Mouse (Mus musculus) C2C12 (cell line): ENCODE data around the gene Dlg5.
A peak's percentile ranks its signal among the peaks of the same experiment; 100 is the strongest.

Experiments
- CTCF ChIP-seq: IDR thresholded peaks from one replicate; pipeline ENCODE4 v1.5.1; 2011; ENCODE audit not compliant: control insufficient read depth, insufficient read depth, insufficient read length
- FOSL1 ChIP-seq: IDR thresholded peaks from one replicate; pipeline ENCODE4 v1.8.0; 2011; ENCODE audit warnings: mild to moderate bottlenecking, low read length; ENCODE audit not compliant: poor library complexity, insufficient read depth, severe bottlenecking
- MAX ChIP-seq: IDR thresholded peaks from one replicate; pipeline ENCODE4 v1.6.1; 2011; ENCODE audit warnings: mild to moderate bottlenecking, control low read depth
- MYOD1 ChIP-seq: IDR thresholded peaks from one replicate; pipeline ENCODE4 v1.6.1; 2011; ENCODE audit warnings: low read depth; ENCODE audit not compliant: control insufficient read depth, insufficient read length
- USF1 ChIP-seq: IDR thresholded peaks from one replicate; pipeline ENCODE4 v1.6.1; 2011; ENCODE audit warnings: low read depth, mild to moderate bottlenecking, control low read depth, moderate library complexity

DNA sequence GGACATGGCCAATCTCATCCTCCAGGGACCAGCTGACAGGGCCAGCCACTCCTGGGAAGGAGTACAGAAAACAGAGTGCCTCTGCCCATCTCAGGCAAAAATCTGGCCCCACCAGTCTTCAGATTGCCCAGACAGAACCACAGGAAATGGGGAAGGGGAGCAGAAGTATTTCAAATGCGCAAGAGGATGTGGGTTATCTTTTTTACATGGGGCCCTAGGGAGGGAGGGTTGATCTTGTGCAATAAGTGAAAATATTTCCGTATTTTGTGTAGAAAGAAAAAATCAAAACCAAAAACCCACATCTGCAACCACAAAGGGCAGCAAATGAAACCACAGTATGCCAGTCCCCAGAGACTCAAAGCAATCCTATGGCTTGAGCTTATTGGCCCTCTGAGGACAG, 32.4 kb downstream of the Dlg5 start:
- TF ChIP-seq MAX (no peak), CTCF (no peak), MYOD1 (peak; percentile 20), FOSL1 (no peak), USF1 (no peak)
